Mouse (Mus musculus): Measurements from ENCODE around the gene Atp2c2. TPM values are rescaled to one million over a fixed set of nuclear protein-coding genes. Genes with fewer than 3 reads are reported as not detected.

Gene Atp2c2
- polyA plus RNA-seq, 1 experiment from 2014 or later = 0.71 TPM

DNA sequence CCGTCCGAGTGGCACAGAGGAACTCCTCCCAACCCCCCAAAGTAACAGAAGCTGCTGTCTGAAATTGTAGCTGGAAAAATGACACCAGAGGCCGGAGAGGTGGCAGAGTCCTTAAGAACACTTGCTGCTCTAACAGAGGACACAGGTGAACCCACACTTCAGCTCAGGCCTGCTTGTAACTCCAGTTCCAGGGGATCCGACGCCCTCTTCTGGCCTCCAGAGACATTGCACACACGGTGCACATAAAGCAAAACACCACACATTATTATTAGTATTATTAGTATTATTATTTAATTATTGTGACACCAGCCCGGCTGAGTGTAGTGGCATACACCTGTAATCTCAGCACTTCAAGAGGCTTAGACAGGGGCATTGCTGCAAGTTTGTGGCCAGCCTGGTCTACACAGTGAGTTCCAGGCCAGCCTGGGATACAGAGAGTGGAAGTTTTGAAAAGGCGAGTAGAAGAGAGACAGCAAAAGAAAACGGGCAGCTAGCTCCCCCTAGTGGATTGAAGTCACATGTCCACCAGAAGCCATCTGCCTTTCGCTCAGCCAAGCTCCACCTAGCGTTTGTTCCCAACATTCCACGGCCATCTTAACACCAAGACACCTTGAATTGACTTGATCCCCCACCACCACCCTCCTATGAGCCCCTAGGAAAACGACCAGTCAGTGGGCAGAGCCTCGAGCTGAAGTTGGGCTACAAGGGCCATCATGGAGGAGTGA is 79.4 kb downstream of the Atp2c2 start:
- peak; percentile 84 for DNase-seq (ENCODE audit: low spot score)

DNA sequence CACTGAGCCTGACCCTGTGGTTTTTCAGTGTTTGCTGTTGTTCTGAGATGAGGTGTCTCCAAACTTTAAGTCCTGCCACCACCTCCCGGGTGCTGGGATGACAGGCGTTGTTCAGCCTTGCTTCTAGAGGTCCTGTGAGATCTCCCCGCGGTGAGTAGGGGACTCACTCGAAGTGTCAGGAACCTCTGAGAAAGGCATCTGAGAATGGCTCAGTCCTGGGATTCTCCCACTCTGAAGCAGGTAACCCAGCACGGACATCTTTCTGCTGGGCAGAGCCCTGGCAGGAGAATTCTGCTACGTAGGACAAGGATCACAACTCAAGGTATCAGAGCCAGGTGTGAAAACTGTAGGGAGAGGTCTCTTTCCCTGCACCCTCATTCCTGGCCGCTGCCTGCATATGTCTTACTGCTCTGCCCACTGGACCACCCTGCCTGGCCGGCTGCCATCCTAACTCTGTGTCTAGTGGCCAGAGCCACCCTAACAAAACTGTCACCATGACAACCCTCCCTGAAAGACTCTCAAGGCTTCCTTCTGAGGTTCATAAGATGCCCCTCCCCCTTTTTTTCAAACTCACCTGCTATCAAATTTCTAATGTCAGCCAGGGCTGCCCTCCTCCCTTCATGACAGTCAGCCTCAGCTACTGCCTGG is 80.7 kb downstream of the Atp2c2 start:
- H3K9ac ChIP-seq (ENCODE audit: low read length) = no peak overlapping the region
- H3K27ac ChIP-seq (replicated peaks; ENCODE audit: low read depth, low read length) = no peak overlapping the region
- no peak overlapping the region for H3K4me2 ChIP-seq (ENCODE audit: low read depth, severe bottlenecking)
- no peaks in the 10 kb centered on the region for H3K9me3 ChIP-seq (ENCODE audit: control insufficient read depth, low read length)
- H3K4me1 ChIP-seq (ENCODE audit: control insufficient read depth, insufficient read depth, low read length) = peaks cover 11% of the 10 kb centered on the region
- DNase-seq (ENCODE audit: low spot score) (no peak), ATAC-seq (ENCODE audit: insufficient number of reproducible peaks, low FRiP score, low TSS enrichment, low read depth) (no peak)
- no peaks in the 10 kb centered on the region for H3K27me3 ChIP-seq (ENCODE audit: control insufficient read depth, insufficient read depth, low read length)
- H3K4me3 ChIP-seq (ENCODE audit: low read depth, low read length) = no peak overlapping the region
- 76% methylated on average over 9 of the region's 9 CpGs for WGBS
- no peaks in the 10 kb centered on the region for H3K36me3 ChIP-seq (ENCODE audit: control insufficient read depth, insufficient read depth, low read length)

More for the DNA sequence above, 79.4 kb downstream of the Atp2c2 start:
- H3K4me2 ChIP-seq (ENCODE audit: low read depth, severe bottlenecking) = peak overlapping the region; percentile 34; the same call in 1 of the 2 replicates
- no peaks in the 10 kb centered on the region for H3K9me3 ChIP-seq (ENCODE audit: control insufficient read depth, low read length)
- no peak for ATAC-seq (ENCODE audit: insufficient number of reproducible peaks, low FRiP score, low TSS enrichment, low read depth)
- H3K9ac ChIP-seq (ENCODE audit: low read length) = no peak overlapping the region
- H3K27ac ChIP-seq (replicated peaks; ENCODE audit: low read depth, low read length) = no peak overlapping the region
- H3K27me3 ChIP-seq (ENCODE audit: control insufficient read depth, insufficient read depth, low read length) = no peaks in the 10 kb centered on the region
- H3K4me1 ChIP-seq (ENCODE audit: control insufficient read depth, insufficient read depth, low read length) = peaks cover 11% of the 10 kb centered on the region
- no peaks in the 10 kb centered on the region for H3K36me3 ChIP-seq (ENCODE audit: control insufficient read depth, insufficient read depth, low read length)
- 26% methylated on average over 14 of the region's 14 CpGs for WGBS
- H3K4me3 ChIP-seq (ENCODE audit: low read depth, low read length) = no peak overlapping the region

DNA sequence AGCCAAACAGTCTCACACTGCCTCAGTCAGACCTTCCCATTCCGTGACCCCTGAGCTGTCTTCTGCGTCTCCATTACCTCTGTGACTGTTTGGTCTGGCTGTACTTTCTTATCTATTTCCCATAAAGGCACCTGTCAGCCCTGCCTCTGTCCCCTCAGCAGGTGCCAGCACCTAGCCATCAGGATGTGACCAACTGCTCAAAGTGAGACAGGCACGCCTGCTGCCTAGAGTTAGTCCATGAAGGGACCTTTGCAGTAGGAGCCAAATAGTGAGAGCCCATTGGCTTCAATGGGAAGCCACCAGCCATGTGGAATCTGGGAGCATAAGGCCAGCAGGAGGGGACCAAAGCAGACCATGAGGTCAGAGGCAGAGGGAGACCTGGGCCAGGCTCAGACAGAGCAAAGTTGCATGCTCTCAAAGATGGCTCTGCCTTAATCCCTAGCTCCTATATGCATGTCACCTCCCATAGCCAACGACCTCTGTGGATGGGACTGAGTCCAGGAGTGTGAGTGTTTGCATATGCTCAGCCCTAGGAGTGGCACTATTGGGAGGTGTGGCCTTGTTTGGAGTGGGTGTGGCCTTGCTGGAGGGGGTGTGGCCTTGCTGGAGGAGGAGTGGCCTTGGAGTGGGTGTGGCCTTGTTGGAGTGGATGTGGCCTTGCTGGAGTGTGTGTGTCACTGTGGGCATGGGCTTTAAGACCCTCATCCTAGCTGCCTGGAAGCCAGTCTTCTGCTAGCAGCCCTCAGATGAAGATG is 81.5 kb downstream of the Atp2c2 start:
- Histone ChIP-seq H3K36me3 (ENCODE audit: control insufficient read depth, insufficient read depth, low read length) (no peaks in the 10 kb centered on the region), H3K27ac (replicated peaks; ENCODE audit: low read depth, low read length) (no peak overlapping the region), H3K27me3 (ENCODE audit: control insufficient read depth, insufficient read depth, low read length) (no peaks in the 10 kb centered on the region), H3K4me1 (ENCODE audit: control insufficient read depth, insufficient read depth, low read length) (peaks cover 11% of the 10 kb centered on the region), H3K9ac (ENCODE audit: low read length) (no peak overlapping the region), H3K9me3 (ENCODE audit: control insufficient read depth, low read length) (no peaks in the 10 kb centered on the region), H3K4me2 (ENCODE audit: low read depth, severe bottlenecking) (no peak overlapping the region), H3K4me3 (ENCODE audit: low read depth, low read length) (no peak overlapping the region)
- DNase-seq (ENCODE audit: low spot score) = no peak
- no peak for ATAC-seq (ENCODE audit: insufficient number of reproducible peaks, low FRiP score, low TSS enrichment, low read depth)
- WGBS = 58% methylated on average over 4 of the region's 4 CpGs

DNA sequence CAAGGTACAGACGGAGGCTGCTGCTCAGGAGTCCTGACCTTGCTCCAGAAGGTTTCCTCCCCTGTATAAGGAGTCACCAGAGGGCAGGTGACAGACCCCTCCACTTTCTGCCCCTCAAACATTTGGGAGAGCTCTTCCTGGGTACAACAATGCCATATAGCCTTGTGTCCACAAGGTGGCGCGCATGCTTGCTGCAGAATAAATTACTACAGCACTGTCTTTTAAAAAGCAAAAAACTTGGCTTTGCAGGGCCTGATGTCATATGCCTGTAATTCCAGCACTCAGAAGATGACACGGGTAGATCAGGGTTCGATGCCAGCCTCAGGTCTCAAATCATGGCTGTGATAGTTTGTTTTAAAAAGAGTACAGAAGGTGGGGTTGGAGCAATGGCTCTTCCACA is 82.9 kb downstream of the Atp2c2 start:
- Histone ChIP-seq H3K9me3 (ENCODE audit: control insufficient read depth, low read length) (no peaks in the 10 kb centered on the region), H3K4me2 (ENCODE audit: low read depth, severe bottlenecking) (no peak overlapping the region), H3K9ac (ENCODE audit: low read length) (no peak overlapping the region), H3K36me3 (ENCODE audit: control insufficient read depth, insufficient read depth, low read length) (no peaks in the 10 kb centered on the region), H3K27ac (replicated peaks; ENCODE audit: low read depth, low read length) (no peak overlapping the region), H3K27me3 (ENCODE audit: control insufficient read depth, insufficient read depth, low read length) (no peaks in the 10 kb centered on the region), H3K4me1 (ENCODE audit: control insufficient read depth, insufficient read depth, low read length) (peaks cover 5% of the 10 kb centered on the region), H3K4me3 (ENCODE audit: low read depth, low read length) (no peak overlapping the region)
- 7% methylated on average over 5 of the region's 5 CpGs for WGBS
- peak; percentile 82 for DNase-seq (ENCODE audit: low spot score)
- ATAC-seq (ENCODE audit: insufficient number of reproducible peaks, low FRiP score, low TSS enrichment, low read depth) = no peak

DNA sequence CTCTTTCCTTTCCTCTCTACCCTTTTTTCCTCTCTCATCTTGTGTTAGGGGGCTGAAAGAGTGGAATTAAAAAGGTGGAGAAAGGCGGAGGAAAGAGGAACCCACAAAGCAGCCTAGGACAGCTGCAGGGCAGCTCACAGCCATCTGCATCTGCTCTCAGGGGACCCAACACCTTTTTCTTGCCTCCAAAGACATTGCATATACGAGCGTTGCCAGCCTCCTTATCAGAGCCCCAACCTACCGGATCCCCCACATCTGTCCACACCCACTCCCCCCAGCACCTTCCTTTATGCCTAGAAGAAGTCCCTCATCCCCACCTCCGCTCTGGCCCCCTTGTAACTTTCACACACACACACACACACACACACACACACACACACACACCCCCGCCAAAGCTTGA is 83.8 kb downstream of the Atp2c2 start:
- H3K4me1 ChIP-seq (ENCODE audit: control insufficient read depth, insufficient read depth, low read length) = peaks cover 2% of the 10 kb centered on the region
- ATAC-seq (ENCODE audit: insufficient number of reproducible peaks, low FRiP score, low TSS enrichment, low read depth) = no peak

DNA sequence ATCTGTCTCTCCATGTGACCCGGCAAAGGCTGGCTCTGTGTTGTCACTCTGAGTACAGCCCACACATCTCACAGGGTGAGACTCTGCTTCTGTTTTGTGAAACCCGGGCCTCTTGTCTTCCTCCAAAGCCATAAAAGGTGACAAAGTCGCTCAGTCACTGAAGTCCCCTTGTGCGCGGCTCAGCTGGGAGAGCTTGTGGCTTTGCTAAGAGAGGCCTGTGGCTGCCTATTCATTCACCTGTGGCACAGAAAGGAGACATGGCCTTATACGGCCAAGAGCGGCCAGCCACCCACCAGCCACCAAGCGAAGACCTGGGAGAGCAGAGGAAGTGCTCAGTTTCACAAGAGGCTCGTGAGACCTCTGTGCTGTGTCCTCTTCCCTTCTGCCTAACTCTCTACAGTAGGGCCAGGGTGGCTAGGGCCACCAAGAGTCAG is 84.3 kb downstream of the Atp2c2 start:
- no peak overlapping the region for H3K4me3 ChIP-seq (ENCODE audit: low read depth, low read length)
- no peaks in the 10 kb centered on the region for H3K27me3 ChIP-seq (ENCODE audit: control insufficient read depth, insufficient read depth, low read length)
- H3K4me1 ChIP-seq (ENCODE audit: control insufficient read depth, insufficient read depth, low read length) = no peaks in the 10 kb centered on the region
- DNase-seq (ENCODE audit: low spot score) (no peak), ATAC-seq (ENCODE audit: insufficient number of reproducible peaks, low FRiP score, low TSS enrichment, low read depth) (no peak)
- H3K27ac ChIP-seq (replicated peaks; ENCODE audit: low read depth, low read length) = no peak overlapping the region
- H3K36me3 ChIP-seq (ENCODE audit: control insufficient read depth, insufficient read depth, low read length) = no peaks in the 10 kb centered on the region
- no peak overlapping the region for H3K9ac ChIP-seq (ENCODE audit: low read length)
- H3K9me3 ChIP-seq (ENCODE audit: control insufficient read depth, low read length) = no peaks in the 10 kb centered on the region
- 46% methylated on average over 9 of the region's 9 CpGs for WGBS
- no peak overlapping the region for H3K4me2 ChIP-seq (ENCODE audit: low read depth, severe bottlenecking)

More for the DNA sequence above, 83.8 kb downstream of the Atp2c2 start:
- H3K36me3 ChIP-seq (ENCODE audit: control insufficient read depth, insufficient read depth, low read length) = no peaks in the 10 kb centered on the region
- H3K9ac ChIP-seq (ENCODE audit: low read length) = no peak overlapping the region
- no peaks in the 10 kb centered on the region for H3K9me3 ChIP-seq (ENCODE audit: control insufficient read depth, low read length)
- no peak overlapping the region for H3K4me2 ChIP-seq (ENCODE audit: low read depth, severe bottlenecking)
- no peak overlapping the region for H3K4me3 ChIP-seq (ENCODE audit: low read depth, low read length)
- no peaks in the 10 kb centered on the region for H3K27me3 ChIP-seq (ENCODE audit: control insufficient read depth, insufficient read depth, low read length)
- no peak overlapping the region for H3K27ac ChIP-seq (replicated peaks; ENCODE audit: low read depth, low read length)
- no peak for DNase-seq (ENCODE audit: low spot score)
- WGBS = 65% methylated on average over 6 of the region's 6 CpGs

DNA sequence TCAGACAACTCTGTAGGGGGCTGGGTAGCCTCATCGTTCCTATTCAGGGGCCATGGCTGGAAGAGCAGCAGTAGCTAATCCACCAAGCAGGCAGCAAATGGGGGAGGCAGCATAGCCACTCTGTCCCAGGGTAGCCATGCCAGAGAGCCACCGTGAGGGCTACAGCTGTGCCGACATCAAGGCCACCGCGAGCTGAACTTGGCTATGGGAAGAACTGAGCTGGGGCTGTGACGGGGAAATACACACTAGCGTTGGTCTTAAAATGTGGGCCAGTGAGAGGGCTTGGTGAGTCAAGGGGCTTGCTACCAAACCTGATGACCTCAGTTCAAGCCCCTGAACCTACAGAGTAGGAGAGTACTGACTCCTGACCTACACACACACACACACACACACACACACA is 84.9 kb downstream of the Atp2c2 start:
- DNase-seq (ENCODE audit: low spot score) = no peak
- H3K4me1 ChIP-seq (ENCODE audit: control insufficient read depth, insufficient read depth, low read length) = no peaks in the 10 kb centered on the region
- 73% methylated on average over 7 of the region's 7 CpGs for WGBS

DNA sequence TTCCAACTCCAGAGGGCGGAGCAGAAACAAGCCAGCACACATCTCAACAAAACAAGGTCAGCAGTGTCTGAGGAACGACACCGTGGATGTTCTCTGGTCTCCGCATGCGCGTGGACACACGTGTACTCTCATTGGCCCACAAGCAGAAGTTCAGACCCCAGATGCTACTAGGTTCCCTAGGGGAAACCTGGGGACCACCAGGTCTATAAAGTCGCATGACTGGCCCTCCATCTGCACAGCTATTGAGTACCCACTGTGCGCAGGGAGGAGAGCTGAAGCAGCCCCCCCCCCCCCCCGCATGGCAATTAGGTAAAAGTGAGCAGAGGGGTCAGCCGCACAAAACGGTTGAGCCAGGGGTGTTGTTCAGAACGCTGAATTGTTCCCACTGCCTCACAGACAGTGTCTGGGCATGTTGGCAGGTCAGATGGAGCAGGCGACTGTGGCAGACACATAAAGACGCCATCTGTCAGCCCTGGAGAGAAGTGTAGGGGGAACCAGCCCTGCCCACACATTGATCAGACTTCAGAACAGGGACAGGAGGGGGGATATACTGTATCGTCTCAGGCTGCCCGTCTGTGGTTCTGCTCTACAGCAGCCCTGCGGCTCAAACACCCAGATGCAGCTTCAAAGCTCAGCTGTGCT is 86.1 kb downstream of the Atp2c2 start:
- Histone ChIP-seq H3K27ac (replicated peaks; ENCODE audit: low read depth, low read length) (no peak overlapping the region), H3K4me2 (ENCODE audit: low read depth, severe bottlenecking) (no peak overlapping the region), H3K4me1 (ENCODE audit: control insufficient read depth, insufficient read depth, low read length) (peaks cover 5% of the 10 kb centered on the region; the same call in 1 of the 2 replicates), H3K9me3 (ENCODE audit: control insufficient read depth, low read length) (no peaks in the 10 kb centered on the region), H3K4me3 (ENCODE audit: low read depth, low read length) (no peak overlapping the region), H3K27me3 (ENCODE audit: control insufficient read depth, insufficient read depth, low read length) (no peaks in the 10 kb centered on the region), H3K9ac (ENCODE audit: low read length) (no peak overlapping the region), H3K36me3 (ENCODE audit: control insufficient read depth, insufficient read depth, low read length) (no peaks in the 10 kb centered on the region)
- 50% methylated on average over 18 of the region's 18 CpGs for WGBS
- no peak for ATAC-seq (ENCODE audit: insufficient number of reproducible peaks, low FRiP score, low TSS enrichment, low read depth)
- DNase-seq (ENCODE audit: low spot score) = no peak

More for the DNA sequence above, 84.9 kb downstream of the Atp2c2 start:
- H3K4me2 ChIP-seq (ENCODE audit: low read depth, severe bottlenecking) = no peak overlapping the region
- no peak overlapping the region for H3K4me3 ChIP-seq (ENCODE audit: low read depth, low read length)
- no peak for ATAC-seq (ENCODE audit: insufficient number of reproducible peaks, low FRiP score, low TSS enrichment, low read depth)
- H3K27me3 ChIP-seq (ENCODE audit: control insufficient read depth, insufficient read depth, low read length) = no peaks in the 10 kb centered on the region
- no peaks in the 10 kb centered on the region for H3K9me3 ChIP-seq (ENCODE audit: control insufficient read depth, low read length)
- H3K36me3 ChIP-seq (ENCODE audit: control insufficient read depth, insufficient read depth, low read length) = no peaks in the 10 kb centered on the region
- H3K27ac ChIP-seq (replicated peaks; ENCODE audit: low read depth, low read length) = no peak overlapping the region
- H3K9ac ChIP-seq (ENCODE audit: low read length) = no peak overlapping the region
